Comparison of ENCODE assay signal across 1 mouse cellular context in genomic region chr14:45219281-45220089, GRCm38 (mm10).
A peak's percentile ranks its signal among the peaks of the same experiment; 100 is the strongest.
TF ChIP-seq lines count a peak whose summit lies in the region.

Gpr137c (plus strand) TSS chr14:45219717.

TF ChIP-seq in CH12.LX, 34 proteins besides CTCF, POLR2A, EP300 and RAD21 (continued from another document):
- TF ChIP-seq ZNF384 (IDR thresholded peaks at IDR 0.05; ENCODE audit: low read depth, low read length) (peak; percentile 33; the same call in 1 of the 2 replicates), MYC (IDR thresholded peaks at IDR 0.05; ENCODE audit: low read depth, low read length) (peak; percentile 70; the same call in 1 of the 2 replicates), ZMIZ1 (IDR thresholded peaks at IDR 0.05; ENCODE audit: low read depth, low read length) (0 out of 2 replicates have a peak, but pooled peaks have one; percentile 49), NELFE (IDR thresholded peaks at IDR 0.05; ENCODE audit: low read depth, low read length) (peak; percentile 51), NRF1 (IDR thresholded peaks at IDR 0.05; ENCODE audit: low read depth, low read length) (peak; percentile 52; the same call in 1 of the 2 replicates), POLR2AphosphoS2 (IDR thresholded peaks at IDR 0.05; ENCODE audit: low read depth, low read length) (no peak), MAZ (IDR thresholded peaks at IDR 0.05; ENCODE audit: low read depth, low read length) (peak; percentile 87), UBTF (IDR thresholded peaks at IDR 0.05; ENCODE audit: low read depth, low read length) (no peak; the same call in 1 of the 2 replicates), HCFC1 (IDR thresholded peaks at IDR 0.05; ENCODE audit: low read depth, low read length) (peak; percentile 35; the same call in 1 of the 2 replicates), ELF1 (IDR thresholded peaks at IDR 0.05; ENCODE audit: low read depth, low read length) (peak; percentile 72), MXI1 (IDR thresholded peaks at IDR 0.05; ENCODE audit: low read depth, low read length) (peak; percentile 84), RCOR1 (conservative IDR thresholded peaks at IDR 0.05; ENCODE audit: low read depth, low read length) (no peak)
TF ChIP-seq in CH12.LX: peak in this region for 20.
